Mouse (Mus musculus): ENCODE results near the gene Grid2.

DNA sequence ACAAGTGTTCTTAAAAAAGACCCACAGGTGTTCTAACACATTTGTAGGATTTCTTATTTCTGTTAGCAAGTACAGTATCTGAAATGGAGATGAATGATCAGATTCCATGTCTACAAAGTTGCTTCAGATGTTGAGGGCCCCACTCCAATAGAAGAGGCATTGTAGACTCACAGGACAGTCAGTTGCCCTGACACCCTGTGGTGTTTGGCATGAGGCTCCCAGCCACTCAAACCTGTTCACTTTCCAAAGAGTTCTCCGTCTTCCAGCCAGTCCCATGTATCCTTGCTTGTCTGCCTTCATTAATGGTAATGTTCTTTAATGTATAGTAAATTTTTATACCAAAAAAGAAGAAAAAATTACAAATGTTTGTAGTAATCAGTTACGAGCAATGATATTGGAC, 177.1 kb downstream of the Grid2 start:
- TF ChIP-seq GATA1 (IDR thresholded peaks at IDR 0.05; ENCODE audit: low read length), result no peak
- no peak for TF ChIP-seq TAL1 (IDR thresholded peaks at IDR 0.05; ENCODE audit: low read length)

All from erythroblast, embryonic 14.5 days (primary cell).